Mouse (Mus musculus): ENCODE measurements around the gene Vdac1.

DNA sequence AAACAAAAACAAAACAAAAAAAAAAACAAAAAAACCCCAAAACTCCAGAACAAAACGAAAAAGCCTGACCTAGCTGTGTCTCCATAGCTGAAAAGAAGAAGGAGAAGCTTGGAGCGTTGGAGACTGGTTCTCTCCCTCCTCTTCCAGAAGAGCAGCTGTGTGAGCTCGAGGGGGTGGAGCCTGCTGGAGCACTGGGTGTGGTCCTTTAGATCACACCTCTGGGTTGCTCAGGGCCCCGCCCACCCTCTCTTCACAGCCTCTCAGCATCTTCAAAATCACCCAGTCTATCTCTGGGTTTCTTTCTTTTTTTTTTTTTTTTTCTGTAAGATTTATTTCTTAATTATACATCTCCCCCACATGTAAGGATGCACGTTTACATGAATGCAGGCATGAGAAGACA lies 58.6 kb downstream of the Vdac1 start:
- TF ChIP-seq POLR2A (IDR thresholded peaks at IDR 0.05; ENCODE audit: insufficient read depth, low read depth, low read length) (no peak), CTCF (IDR thresholded peaks at IDR 0.05; ENCODE audit: insufficient read depth, low read depth, low read length) (no peak)
